Mouse (Mus musculus): ENCODE measurements around the gene Perp. TPM values are rescaled to one million over a fixed set of nuclear protein-coding genes. Genes with fewer than 3 reads are reported as not detected.

Perp gene
- polyA plus RNA-seq (2012; ENCODE audit: insufficient read depth, insufficient read length, missing spikeins) = not detected in 2 replicates

DNA sequence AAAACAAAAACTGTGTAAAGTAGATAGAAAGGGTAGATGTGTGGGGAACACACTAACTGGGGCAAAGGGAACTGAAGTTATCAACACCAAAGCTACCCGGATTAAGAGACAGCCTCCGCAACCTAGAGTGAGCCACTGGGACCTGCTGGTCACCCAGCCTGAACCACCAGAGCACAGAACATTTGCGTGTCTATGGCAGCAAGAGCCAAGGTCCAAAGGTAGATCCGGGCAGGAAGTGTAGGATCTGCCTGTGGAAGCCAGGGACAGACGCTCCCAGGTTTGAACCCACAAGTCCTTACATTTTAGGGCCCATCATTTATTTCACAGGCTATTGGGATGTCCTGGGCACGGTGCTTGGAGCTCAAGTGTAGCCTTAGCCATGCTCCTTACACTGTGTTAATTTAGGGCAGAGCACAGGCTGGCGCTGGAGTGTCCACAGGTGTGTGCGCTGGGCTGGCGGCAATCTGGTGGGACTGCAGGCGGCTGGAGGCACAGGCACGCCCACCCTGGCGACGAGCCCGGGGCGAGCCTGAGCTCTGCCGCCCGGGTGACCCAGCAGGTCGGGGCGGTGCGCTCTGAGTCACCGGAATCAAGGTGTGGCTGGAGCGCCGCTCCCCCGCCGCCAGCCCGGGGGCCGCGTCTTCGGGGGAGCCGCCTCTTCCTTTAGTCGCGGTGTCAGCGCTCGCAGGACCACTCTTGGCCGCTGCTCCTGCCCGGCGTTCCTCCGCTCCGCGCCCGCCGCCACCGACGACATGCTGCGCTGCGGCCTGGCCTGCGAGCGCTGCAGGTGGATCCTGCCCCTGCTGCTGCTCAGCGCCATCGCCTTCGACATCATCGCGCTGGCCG is at the start of gene Perp:
Perp (plus strand) TSS at position 580 of the 846 bp plus-strand sequence.
- Histone ChIP-seq H3K27ac (ENCODE audit: insufficient read depth, low read depth, low read length) (no peak within 1 kb of the TSS), H3K4me3 (ENCODE audit: insufficient read depth, low read length) (peak within 1 kb of the TSS; percentile 57)

DNA sequence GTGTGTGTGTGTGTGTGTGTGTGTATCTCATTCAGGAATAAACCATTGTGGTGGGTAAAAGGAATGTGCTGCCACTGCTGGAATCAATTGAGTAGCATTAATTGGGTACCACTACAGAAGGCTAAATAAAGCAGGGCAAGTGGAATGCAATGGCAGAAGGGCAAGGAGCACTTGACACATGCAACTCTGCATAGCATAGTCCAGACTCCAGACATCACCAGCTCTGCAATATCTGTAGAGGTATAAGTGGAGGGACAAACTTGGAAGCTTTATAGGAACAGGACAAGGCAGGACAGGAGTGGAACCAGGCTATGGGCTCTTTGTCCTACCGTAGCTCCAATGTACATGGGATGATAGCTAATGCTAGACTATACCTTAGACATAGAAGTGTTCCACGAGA is 33.1 kb upstream of the Perp start:
- H3K27ac ChIP-seq (ENCODE audit: insufficient read depth, low read depth, low read length) = no peak overlapping the region
- TF ChIP-seq CTCF (IDR thresholded peaks at IDR 0.05; ENCODE audit: low read depth, low read length) (no peak), POLR2A (IDR thresholded peaks at IDR 0.05; ENCODE audit: borderline replicate concordance, low read depth, low read length) (no peak)
- H3K4me1 ChIP-seq (ENCODE audit: control insufficient read depth, insufficient read depth, low read length) = no peaks in the 10 kb centered on the region
- H3K4me3 ChIP-seq (ENCODE audit: insufficient read depth, low read length) = no peak overlapping the region

More for the DNA sequence above, at the start of gene Perp:
- no peaks in the 10 kb centered on the region for H3K4me1 ChIP-seq (ENCODE audit: control insufficient read depth, insufficient read depth, low read length)
- no peak for TF ChIP-seq POLR2A (IDR thresholded peaks at IDR 0.05; ENCODE audit: borderline replicate concordance, low read depth, low read length)
- TF ChIP-seq CTCF (IDR thresholded peaks at IDR 0.05; ENCODE audit: low read depth, low read length) = no peak

DNA sequence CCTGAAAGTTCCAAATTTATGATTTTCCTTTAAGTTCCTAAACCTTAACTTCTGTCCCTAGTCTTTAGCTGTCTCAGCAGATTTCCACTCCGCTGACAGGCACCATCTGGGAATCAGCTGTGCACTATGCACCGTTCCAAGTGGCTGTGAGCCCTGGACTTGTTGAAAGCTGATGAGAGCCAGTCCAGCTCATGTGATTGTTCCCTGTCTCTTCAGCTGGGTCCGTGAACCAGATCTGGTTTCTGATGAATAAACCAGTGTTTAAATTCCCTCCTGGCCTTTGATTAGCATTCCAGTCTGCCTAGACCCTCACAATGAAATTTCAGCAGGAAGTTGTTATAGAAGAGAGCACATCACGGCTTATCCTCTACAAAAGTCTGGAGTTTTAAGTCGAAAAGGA is 28.3 kb upstream of the Perp start:
- H3K4me3 ChIP-seq (ENCODE audit: insufficient read depth, low read length) = no peak overlapping the region
- H3K4me1 ChIP-seq (ENCODE audit: control insufficient read depth, insufficient read depth, low read length) = no peaks in the 10 kb centered on the region
- H3K27ac ChIP-seq (ENCODE audit: insufficient read depth, low read depth, low read length) = no peak overlapping the region
- TF ChIP-seq CTCF (IDR thresholded peaks at IDR 0.05; ENCODE audit: low read depth, low read length) (no peak), POLR2A (IDR thresholded peaks at IDR 0.05; ENCODE audit: borderline replicate concordance, low read depth, low read length) (no peak)

DNA sequence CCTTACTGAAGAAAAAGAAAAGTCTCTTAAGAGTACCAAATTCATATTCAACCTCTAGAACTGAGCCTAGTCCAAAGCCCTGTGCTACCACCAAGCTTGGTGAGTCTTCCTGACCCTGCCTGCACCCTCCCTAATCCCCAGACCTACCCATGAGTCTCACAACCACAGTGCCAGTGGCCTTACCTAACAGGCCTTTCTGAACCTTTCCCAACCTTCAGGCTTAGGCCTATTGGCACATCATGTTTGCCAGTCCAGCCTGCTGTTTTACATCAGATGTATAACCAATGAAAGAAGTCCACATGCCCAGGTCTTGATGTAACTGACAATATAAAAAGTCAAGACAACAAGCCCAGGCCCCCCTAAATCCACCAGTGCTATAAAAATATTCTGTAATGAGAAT is 19.7 kb upstream of the Perp start:
- Histone ChIP-seq H3K4me3 (ENCODE audit: insufficient read depth, low read length) (no peak overlapping the region), H3K27ac (ENCODE audit: insufficient read depth, low read depth, low read length) (no peak overlapping the region), H3K4me1 (ENCODE audit: control insufficient read depth, insufficient read depth, low read length) (peaks cover 10% of the 10 kb centered on the region)
- TF ChIP-seq POLR2A (IDR thresholded peaks at IDR 0.05; ENCODE audit: borderline replicate concordance, low read depth, low read length) (no peak), CTCF (IDR thresholded peaks at IDR 0.05; ENCODE audit: low read depth, low read length) (no peak)

DNA sequence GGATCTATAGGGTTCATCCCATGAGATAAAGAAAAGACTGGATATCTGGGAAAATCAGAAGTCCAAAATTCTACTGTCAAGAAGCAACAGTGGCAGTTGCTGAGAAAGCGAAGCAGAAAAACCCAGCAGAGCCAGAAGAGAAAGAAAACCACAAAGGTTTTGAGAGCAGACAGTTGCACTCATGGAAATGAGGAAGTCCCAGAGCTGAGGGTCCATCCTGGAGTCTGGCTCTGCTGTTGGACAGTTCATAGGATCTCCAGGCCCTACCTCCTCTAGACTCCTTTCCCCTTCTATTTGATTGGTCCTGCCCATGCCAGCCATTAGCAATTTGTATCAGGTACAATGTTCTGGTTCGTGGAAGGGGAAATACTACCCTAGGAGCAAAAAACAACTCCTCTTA is 18.7 kb upstream of the Perp start:
- no peak overlapping the region for H3K27ac ChIP-seq (ENCODE audit: insufficient read depth, low read depth, low read length)
- H3K4me1 ChIP-seq (ENCODE audit: control insufficient read depth, insufficient read depth, low read length) = peaks cover 10% of the 10 kb centered on the region
- no peak overlapping the region for H3K4me3 ChIP-seq (ENCODE audit: insufficient read depth, low read length)
- TF ChIP-seq POLR2A (IDR thresholded peaks at IDR 0.05; ENCODE audit: borderline replicate concordance, low read depth, low read length) (no peak), CTCF (IDR thresholded peaks at IDR 0.05; ENCODE audit: low read depth, low read length) (no peak)

DNA sequence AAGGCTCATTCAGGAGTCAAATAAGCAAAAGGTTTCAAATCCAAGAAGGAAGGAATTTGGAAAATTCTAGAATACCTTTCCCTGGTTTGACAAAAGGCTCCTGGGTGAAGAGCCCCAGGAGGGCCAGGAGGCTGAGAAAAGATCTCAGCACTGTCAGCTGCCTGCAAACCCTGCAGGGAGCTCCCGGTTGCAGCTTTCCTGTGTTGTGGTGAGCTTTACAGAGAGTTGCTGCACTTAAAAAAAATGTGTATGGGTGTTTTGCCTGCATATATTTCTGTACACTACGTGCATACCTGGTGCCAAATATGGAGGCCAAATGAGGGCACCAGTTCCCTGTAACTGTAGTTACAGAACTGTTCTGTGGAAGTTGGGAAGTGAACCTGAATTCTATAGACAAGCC is 16.9 kb upstream of the Perp start:
- Histone ChIP-seq H3K4me1 (ENCODE audit: control insufficient read depth, insufficient read depth, low read length) (peaks cover 10% of the 10 kb centered on the region), H3K27ac (ENCODE audit: insufficient read depth, low read depth, low read length) (no peak overlapping the region), H3K4me3 (ENCODE audit: insufficient read depth, low read length) (no peak overlapping the region)
- no peak for TF ChIP-seq CTCF (IDR thresholded peaks at IDR 0.05; ENCODE audit: low read depth, low read length)
- TF ChIP-seq POLR2A (IDR thresholded peaks at IDR 0.05; ENCODE audit: borderline replicate concordance, low read depth, low read length) = no peak

DNA sequence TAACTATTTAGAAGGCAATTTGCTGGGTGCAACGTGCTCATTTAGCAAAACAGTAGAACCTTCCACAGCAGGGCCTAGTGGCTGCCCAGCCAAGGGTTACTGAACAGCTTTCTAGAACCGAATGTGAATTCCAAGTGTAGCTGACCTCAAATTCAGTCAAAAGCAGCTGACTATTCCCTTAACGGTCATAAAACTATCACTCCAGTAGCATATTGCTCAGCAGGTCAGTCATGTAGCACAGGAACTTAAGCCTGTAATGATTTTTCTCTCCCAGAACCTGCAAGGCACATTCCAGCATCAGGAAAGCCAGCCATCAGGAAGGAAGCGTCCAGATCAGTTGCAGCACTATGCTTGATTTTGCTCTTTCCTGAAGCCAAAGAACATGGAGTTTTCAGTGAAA is 14.5 kb upstream of the Perp start:
- Histone ChIP-seq H3K27ac (ENCODE audit: insufficient read depth, low read depth, low read length) (no peak overlapping the region), H3K4me3 (ENCODE audit: insufficient read depth, low read length) (no peak overlapping the region), H3K4me1 (ENCODE audit: control insufficient read depth, insufficient read depth, low read length) (peaks cover 10% of the 10 kb centered on the region)
- TF ChIP-seq CTCF (IDR thresholded peaks at IDR 0.05; ENCODE audit: low read depth, low read length) (no peak), POLR2A (IDR thresholded peaks at IDR 0.05; ENCODE audit: borderline replicate concordance, low read depth, low read length) (no peak)

DNA sequence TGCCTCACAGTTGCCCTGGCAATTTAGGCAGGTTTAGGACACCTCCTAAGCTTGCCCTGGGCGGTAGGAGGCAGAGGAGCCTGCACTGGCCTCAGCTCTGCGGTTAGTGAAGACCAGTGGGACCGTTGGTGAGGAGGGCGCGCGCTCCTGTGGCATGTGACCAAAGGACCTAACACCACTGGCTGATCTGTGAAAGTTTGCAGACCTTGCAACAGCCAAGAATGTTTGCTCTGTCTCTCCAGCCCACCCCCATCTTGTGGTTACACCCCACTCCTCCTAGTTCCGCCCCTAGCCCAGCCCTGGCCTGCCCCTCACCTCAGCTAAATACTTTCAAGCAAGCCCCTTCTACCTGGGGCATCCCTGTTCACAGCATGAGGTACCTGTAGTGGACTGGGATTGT is 13.0 kb upstream of the Perp start:
- Histone ChIP-seq H3K4me1 (ENCODE audit: control insufficient read depth, insufficient read depth, low read length) (peaks cover 3% of the 10 kb centered on the region), H3K27ac (ENCODE audit: insufficient read depth, low read depth, low read length) (no peak overlapping the region), H3K4me3 (ENCODE audit: insufficient read depth, low read length) (no peak overlapping the region)
- TF ChIP-seq POLR2A (IDR thresholded peaks at IDR 0.05; ENCODE audit: borderline replicate concordance, low read depth, low read length) = no peak
- no peak for TF ChIP-seq CTCF (IDR thresholded peaks at IDR 0.05; ENCODE audit: low read depth, low read length)

DNA sequence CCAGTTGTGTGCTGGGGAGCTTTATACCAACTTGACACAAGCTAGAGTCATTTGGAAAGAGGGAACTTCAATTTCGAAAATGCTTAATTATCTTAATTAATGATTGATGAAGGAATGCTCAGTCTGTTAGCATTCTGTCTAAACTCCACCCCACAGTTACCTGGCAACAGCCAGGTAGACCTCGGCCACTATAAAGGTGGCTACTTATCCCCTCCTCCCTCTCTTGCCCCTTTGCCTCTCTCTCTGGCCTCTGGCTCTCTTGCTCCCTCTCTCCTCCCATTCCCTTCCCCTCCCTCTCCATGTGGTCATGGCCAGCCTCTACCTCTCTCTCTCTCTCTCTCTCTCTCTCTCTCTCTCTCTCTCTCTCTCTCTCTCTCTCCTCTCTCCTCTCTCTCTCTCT is 10.4 kb upstream of the Perp start:
- TF ChIP-seq CTCF (IDR thresholded peaks at IDR 0.05; ENCODE audit: low read depth, low read length) (no peak), POLR2A (IDR thresholded peaks at IDR 0.05; ENCODE audit: borderline replicate concordance, low read depth, low read length) (no peak)
- Histone ChIP-seq H3K4me1 (ENCODE audit: control insufficient read depth, insufficient read depth, low read length) (no peaks in the 10 kb centered on the region), H3K4me3 (ENCODE audit: insufficient read depth, low read length) (no peak overlapping the region), H3K27ac (ENCODE audit: insufficient read depth, low read depth, low read length) (no peak overlapping the region)

DNA sequence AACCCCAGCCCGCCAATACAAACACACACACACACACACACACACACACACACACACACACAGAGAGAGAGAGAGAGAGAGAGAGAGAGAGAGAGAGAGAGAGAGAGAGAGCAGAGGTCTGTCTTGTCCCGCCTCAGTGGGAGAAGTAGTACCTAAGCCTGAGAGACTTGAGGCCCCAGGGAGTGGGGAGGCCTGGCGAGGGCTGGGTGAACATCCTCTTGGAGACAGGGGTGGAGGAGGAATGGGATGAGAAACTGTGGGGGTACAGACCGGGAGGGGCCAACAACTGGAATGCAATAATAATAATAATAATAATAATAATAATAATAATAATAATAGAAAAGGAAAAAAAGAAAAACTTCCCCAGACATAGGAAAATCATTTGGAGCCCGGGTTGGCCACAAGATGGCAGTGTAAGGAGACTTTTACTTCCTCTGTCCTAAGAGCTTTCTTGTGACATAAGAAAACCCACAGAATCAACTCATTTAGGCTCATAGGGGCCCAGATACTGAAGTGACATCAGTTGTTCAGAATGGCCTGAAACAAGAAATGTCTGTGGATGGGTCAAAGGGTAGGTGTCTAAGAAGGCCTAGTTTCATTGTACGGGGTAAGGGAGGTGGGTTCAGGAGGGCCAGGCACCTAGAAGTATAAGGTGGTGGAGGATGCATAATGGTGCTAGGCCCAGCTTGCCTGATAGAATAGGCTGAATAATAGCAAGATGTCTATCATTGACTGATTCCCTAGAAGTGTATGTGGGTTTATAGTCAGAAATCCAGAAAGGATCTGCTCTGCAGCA is 8.9 kb upstream of the Perp start:
- TF ChIP-seq POLR2A (IDR thresholded peaks at IDR 0.05; ENCODE audit: borderline replicate concordance, low read depth, low read length) = no peak
- TF ChIP-seq CTCF (IDR thresholded peaks at IDR 0.05; ENCODE audit: low read depth, low read length) = no peak
- H3K27ac ChIP-seq (ENCODE audit: insufficient read depth, low read depth, low read length) = no peak overlapping the region
- H3K4me3 ChIP-seq (ENCODE audit: insufficient read depth, low read length) = no peak overlapping the region
- no peaks in the 10 kb centered on the region for H3K4me1 ChIP-seq (ENCODE audit: control insufficient read depth, insufficient read depth, low read length)
